Mouse (Mus musculus) CD4-positive, CD25-positive, alpha-beta regulatory T cell (primary cell): ENCODE measurements around the gene Msl3. TPM values are rescaled to one million over a fixed set of nuclear protein-coding genes. Genes with fewer than 3 reads are reported as not detected.

Experiments used
- polyA plus RNA-seq: library from polyadenylated mRNA; unstranded; fragments of 100-300 nt; shearing (Covaris generic); gene quantifications from one replicate; pipeline ENCODE4 v1.2.1, GENCODE M21; 2017

Gene Msl3
- 33.0 TPM for polyA plus RNA-seq

DNA sequence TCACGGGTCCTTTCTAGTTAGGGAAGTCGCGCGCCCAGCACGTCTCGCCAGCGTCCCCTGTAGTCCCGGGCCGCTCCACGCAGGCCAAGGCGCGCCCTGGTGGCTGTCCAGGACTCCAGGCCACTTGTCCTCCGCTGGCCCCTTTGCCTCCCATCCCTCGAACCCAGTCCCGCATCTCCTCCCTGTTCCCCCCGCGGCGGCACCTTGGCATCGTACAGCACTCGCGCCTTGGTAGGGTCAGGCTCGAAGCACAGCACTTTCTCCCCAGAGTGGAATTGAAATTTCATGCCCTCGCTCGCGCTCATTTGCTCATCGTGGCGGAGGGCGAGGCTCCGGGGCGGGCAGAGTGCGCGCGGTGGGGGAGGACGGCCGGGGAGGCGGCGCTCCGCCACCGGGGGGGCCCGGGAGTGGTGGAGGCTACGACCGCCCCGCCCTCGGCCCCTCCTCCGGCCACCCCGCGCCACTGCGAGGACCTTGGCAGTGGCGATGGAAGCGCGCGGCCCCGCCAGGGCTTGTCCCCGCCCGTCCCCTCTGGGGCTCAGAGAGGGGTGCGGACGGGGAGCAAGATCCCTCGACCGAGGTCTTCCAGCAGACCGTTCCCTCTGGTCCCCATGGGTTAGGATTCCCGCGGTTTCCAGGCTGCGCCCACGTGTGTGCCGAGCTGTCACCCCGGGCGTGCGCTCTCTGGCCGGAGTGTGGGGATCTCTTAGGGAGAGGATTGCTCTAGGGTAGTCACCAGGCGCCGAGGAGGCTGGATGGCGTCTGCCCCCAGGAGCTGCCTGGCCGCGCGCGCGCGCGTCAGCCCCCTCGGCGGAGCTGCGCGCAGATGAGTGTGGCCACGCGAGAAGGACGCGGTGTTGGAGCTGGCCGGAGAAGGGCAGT is at the start of gene Msl3:
Msl3 (minus strand) TSS at position 374 of the 882 bp plus-strand sequence.

Other genes starting within 250 kb of the Msl3 start
- gene Frmpd4, start 96.7 kb downstream of the Msl3 start, polyA plus RNA-seq, result not detected
- 0.23 TPM for gene Arhgap6, start 121.2 kb upstream of the Msl3 start, polyA plus RNA-seq